Mouse (Mus musculus) mesoderm, embryonic 11.5 days (tissue): ENCODE data around the gene Serpina9.
"Not testable (repeated sequence)": the region's sequence is repeated elsewhere in the genome, so short reads cannot be mapped to it uniquely, and the experiment has no call there.

Experiments
- DNase-seq: peaks from one replicate; pipeline ENCODE4 v3.0.0-alpha.2; 2012; ENCODE audit warnings: low read depth, low spot score

Gene Serpina9

DNA sequence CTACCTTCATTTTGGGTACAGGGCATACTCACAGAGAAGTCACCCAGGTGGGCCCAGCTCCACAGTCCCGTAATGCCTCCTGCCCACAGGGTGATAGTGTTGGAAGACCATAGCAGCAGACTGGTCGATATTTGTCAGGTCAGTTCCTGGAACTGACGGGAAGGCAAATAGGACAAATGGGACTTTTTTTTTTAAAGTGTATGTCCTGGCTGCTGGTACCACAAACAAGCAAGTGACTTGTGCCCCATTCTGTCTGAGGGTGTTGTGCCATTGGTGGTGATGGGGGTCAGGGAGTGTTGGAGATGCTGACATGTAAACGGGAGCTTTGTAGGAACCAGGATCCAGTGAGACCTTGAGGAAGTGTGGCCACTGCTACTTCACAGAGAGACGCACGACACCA lies 23.7 kb downstream of the Serpina9 start, which contains the start of gene Serpina11:
Gene Serpina11 (minus strand): TSS at position 101 of the 400 bp plus-strand sequence.
- no peak for DNase-seq

DNA sequence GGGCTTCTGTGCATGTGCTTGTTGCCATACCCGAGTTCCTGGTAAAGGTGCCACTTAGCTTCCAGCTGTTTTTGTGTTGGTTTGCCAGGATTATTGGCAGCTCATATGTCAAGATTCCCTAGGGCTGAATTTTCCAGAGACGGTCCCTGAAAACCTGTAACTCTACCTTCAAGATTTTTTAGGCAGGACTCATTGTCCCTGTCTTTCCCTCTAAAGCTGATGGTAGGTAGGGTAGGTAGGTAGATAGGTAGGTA lies 24.1 kb downstream of the Serpina9 start:
- no peak for DNase-seq

DNA sequence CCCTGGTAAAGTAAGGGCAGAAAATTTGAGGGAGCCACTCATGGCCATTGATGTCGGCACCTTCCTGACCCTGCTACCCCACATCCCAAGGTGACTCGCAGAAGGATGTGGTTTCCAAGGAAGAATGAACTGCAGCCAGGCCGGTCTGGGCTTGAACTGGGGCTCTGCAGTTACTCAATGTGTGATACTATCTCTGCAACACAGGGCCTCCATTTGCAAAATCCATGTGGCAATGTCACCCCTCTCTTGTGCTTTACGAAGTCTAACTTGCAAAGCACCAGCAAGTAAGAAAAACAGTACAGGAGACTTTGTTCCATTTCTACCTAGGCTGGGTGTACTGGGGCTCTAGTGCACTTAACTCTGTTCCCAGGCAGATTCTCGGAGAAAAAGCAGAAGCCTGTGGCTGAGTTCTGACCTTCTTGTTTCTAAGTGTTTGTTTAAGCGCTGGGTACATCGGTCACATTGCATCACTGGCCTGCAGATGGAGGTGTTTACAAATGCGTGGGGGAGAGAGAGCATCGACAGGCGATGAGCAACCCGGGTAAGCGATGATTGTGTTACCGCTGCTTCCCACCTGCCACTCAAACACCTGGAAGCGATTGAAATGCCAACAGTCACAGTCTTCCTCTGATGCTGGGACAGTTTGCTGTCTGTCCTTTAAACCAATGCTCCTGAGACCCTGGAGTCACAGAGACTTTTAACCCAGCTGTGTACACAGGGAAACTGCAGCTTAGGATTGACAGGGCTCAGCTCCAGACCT lies 24.6 kb downstream of the Serpina9 start:
- DNase-seq, result no peak

DNA sequence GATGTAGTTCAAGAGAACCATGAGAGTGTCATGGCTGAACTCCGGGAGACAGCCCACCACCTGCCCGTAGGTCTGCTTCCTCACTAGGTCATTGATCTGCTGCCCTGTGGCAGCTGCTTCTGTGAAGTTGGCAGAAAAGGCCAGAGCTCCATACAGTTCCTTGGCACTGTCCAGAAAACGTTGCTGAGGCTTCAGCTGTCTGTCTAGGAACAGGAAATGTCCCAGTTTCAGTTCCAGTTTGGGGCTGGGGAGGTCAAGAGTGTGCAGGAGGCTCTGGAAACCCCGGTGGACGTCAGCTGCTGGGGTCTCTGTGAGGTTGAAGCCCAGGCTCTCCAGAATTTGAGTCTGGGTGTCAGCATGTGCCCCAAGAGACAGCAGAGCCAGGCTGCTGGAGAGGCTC lies 27.7 kb downstream of the Serpina9 start:
- DNase-seq, result no peak

DNA sequence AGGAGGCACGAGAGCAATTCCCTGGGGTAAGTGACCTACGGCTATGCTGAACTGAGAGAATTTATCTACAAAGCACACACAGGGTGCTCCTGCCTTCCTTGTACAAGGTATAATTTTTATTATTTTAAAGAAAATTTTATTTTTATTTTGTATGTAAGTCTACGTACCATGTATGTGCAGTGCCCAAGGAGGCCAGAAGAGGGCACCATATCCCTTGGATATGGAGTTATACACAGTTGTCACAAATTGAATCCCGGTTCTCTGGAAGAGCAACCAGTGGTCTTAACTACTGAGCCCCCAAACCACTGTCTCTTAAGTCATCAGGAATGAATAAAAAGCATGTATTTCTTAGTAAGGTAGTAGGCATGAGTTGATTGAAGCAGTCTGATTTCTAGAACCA lies 28.6 kb downstream of the Serpina9 start:
- peak; percentile 45 for DNase-seq

DNA sequence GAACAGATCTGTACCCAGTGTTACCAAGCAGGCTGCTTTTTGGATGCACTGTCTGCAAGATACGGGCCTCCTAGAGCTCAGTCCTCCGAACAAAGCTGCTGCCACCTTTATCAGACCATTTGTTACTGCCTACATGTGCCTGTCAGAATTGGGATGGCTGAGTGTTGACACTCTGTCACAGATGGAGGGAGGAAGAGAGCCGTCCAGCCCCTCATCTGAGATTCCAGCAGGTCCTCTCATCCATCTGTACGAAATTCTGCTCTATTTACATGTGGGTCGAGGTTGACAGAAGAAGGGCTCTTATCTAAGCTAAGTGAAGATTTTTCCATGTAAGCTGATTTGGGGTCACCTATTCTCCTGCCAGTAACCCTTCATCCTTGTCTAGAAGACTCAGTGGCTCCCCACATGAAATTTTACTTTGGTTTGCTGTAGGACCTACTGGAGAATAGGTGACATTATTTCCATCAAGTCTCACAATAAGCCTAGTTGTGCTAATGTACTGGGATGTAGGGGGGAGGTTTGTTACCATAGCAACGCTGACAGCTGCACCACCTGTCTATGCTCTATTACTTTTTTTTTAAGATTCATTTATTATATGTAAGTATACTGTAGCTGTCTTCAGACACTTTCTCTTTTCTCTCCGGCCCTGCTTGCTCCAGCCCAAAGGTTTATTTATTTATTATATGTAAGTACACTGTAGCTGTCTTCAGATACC lies 31.8 kb downstream of the Serpina9 start:
- no peak for DNase-seq

DNA sequence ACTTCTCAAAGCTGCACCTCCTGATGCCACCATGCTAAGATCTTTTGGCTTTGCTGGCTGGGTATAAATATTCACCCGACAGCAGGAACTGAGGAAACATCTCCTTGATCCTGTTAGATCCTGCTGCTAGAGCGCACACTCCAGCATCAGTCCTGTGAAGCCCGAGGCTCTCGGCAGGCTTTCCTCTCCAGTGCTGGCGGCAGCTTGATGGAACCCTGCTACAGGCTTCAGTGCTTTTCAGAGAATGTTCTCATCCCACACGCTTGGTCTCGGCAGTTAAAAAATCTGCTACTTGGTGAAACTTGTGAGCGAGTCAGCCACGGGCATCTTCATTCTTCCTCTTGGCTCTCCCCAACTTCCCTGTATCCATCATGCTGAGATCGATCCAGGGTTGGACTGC lies 35.3 kb downstream of the Serpina9 start:
- DNase-seq, result no peak

DNA sequence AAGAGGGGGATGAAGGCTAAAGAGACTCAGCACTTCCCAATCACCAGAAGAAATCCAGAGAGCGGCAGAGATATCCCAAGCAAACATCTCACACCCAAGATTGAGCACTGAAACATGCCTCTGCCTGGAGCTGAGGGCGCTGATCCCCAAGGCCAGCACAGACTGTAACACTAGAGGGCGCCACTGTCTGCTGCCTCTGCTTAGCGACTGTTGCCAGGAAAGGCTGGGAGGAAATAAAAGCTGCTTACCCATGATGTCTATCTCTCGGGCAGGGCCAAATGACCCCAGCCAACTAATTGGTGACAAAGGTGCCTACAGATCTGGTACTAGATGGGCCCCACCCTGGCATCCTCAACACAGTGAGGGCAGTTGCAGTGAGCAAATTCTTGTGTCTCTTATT lies 35.7 kb downstream of the Serpina9 start:
- peak; percentile 32 for DNase-seq

DNA sequence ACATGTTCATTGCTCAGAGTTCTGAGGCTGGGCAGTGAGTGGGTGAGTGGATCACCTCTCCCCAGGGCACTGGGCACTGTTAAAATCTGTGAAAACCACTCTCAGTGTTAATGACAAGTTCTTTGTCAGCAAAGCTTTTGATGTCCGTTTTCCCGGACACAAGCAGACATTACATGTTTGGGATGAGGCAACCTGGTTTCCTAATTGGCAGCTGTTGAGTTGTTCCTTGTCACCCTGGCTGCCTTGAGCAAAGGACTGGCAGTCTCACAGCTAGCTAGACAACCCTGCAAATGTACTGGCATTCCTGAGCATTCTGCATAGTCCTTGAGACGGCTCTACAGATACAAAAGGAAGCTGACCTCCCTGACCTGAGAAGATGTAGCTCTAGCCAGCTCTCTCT lies 36.5 kb downstream of the Serpina9 start:
- DNase-seq, result no peak

DNA sequence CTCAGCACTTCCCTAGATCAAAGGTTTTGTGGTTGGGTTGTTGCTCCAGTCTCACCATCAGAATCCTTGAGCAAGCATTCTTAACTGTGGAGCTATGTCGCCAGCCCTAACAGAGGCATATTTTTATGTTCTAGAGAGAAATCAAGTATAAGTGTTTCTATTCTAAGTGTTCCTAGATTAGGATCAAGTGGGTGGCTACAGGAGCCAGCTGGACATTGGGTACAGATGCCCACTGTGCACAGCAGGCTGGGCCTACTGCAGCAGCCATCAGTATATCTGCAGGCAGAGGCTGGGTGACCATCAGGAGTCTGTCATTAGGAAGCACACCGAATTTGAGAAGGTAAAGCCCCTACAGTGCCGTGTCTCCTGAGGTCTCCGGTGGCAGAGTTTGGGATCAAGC lies 42.5 kb downstream of the Serpina9 start:
- no peak for DNase-seq

DNA sequence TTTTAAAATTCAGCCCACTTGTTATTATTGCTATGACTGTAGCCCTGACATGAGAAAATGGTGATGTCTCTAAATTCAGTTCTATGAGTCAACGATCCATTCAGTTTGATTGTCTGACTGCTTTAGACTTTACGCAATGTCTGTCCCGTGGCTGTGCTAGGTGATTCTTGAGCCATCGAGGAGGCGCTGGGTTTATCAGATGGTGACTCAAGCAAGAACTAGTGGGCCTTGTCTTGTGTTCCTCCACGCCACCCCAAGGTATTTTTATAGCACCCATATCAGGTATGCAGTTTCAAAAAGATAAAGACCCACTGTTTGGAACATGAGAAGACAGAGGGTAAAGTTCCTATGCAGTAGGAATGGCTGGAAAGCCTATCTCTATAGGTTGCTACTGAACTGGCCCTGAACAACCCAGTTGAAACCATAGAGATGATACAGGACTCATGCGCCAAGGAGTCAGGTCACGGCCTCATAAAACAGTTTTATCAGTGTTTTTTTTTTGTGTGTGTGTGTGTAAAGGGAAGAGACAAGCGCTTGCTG lies 43.9 kb downstream of the Serpina9 start:
- no peak for DNase-seq

DNA sequence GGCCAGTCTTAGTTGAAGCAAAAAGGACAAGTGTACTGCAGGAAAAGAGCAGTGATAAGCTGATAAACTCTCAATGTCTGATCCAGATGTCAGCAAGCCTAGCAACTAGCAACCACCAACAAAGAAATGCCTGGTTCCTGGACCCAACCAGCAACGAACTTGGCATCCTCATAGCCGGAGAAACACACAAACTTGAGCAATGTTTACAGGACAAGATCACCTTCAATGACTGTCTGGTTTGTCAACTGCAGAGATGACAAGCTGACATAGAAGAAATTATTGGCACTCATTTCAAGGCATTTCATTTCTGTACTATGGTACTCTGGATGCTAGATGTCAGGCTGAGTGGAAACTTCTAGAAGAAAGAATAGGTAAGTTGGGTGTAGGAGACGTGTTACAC lies 46.8 kb downstream of the Serpina9 start:
- DNase-seq, result no peak

DNA sequence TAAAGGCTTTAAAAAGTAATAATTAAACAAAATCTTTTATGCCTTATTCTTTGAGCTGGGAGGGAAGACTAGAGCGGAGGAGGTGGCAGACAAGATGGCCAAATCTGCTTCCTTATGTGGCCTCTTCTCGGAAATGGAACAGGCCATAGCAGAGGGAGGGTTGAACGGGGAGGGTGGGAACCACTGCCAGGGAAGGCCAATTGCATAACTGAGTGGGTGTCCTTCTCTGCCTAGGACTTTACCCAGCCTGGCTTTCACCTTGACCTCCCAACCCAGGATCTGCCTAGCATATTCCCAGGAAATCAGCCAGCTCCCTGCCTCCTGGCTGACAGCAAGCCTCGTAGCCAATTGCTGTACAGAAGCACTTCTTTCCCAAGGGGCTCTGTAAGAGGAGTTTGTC lies 50.3 kb downstream of the Serpina9 start:
- DNase-seq, result no peak

DNA sequence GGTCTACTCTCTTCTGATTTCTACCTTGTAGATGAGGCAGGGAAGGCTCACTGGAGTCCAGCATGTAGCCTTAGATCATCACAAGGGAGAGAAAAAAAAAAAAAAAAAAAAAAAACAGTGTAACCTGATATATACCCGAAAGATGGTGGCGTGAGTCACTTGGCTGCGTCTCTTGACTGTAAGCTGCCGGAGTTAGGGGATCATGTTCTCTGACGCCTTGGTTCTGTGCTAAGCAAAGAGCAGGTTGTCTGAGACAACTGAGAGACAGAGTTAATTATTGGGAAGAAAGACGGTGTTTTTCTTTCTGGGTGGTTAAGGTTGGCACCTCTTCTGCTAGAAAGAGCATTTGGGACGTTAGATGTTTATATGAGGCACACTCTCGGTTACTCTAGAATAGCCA lies 50.7 kb downstream of the Serpina9 start:
- no peak for DNase-seq

DNA sequence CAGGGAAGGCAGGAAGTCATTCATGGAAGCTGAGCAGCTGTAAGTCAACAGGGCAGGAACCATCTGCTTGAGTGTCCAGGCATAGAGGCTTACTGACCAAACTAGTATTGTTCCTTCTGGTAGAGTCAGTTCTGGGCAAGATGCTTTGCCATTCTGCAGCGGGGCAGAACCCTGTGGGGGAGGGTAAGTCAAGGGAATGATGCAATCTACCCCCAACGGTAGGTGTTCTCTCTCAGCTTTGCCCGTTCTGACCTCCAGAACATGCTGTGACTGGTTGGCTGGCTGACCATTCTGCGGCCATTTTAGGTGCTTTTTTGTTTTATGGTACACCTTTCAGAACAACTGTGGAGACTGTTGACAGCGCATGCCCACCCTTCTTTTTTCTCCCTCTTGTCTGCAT lies 51.2 kb downstream of the Serpina9 start:
- DNase-seq, result no peak

DNA sequence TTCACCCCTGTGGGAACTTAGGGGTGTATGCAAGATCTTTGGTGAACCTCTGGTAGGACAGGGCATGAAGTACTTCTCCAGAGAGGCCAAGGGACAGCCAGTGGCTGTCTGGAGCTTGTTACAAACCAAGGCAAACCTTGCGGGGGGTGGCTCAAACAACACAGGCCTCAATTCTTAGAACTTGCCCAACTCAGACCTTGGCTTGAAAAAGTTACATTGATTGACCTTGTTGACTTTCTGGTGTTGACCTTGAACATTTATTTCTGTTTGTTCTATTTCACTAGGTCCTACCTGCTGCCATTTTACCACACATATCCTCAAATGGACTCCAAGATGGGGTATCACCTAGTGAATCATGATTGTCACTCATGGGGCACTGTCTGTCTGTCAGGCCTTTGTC lies 51.8 kb downstream of the Serpina9 start:
- DNase-seq, result no peak

DNA sequence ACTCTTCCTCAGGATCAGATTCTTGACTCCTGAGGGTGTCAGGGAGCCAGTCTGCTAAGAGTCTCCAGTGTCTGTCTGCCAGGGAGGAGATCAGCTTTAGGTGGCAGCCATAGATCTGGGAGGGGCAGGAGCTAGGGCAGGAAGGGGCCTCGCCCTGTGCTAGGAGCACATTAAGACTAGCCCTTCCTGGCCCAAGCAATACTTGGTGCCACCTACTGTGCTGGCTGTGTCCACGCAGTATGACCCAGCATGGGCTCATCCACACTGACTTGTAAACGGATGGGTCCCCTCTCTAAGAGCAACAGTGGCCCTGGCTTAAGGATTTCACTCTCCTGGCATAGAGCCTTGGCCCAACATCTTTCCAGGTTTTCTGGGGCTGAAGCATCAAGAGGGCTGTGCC lies 54.8 kb downstream of the Serpina9 start, which contains the start of gene Serpina1e:
Gene Serpina1e (minus strand): TSS at position 178 of the 400 bp plus-strand sequence.
- DNase-seq, result no peak

DNA sequence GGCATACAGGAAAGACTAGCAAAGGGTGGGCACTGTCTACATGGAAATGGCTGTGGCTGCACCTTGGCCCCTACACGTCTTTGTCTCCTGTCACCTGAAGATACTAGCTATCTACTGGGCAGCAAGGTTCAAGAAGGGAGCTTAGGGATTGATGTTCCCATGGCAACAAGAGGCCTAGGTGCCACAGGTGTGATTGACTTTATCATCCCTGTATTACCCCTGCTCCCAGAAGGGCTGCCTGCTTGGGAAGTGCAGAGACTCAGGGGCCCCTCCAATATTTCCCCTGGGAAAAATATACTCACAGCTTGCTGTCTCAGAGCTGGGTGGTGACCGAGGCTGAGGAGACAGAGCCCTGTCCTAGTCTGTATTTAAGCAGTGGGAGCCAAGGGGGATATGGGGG lies 57.0 kb downstream of the Serpina9 start:
- DNase-seq, result not testable (repeated sequence)

DNA sequence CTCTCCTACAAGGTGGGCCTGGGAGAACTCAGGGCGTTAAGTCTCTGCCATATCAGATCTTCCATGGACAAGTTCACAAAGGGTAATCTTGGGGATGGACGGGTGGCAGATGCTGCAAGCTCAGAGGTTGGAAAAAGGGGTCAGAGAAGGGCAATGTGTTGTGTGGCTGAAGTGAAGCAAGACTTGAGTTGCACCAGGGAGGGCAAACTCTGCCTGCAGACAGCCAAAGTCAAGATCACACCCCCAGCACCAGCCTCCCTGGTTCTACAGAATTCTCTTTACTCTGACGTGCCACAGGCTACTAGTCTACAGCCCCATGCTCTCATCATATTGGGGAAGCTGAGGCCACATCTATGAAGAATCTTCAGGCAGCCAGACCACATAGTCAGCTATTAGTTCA lies 60.6 kb downstream of the Serpina9 start:
- DNase-seq, result not testable (repeated sequence)

DNA sequence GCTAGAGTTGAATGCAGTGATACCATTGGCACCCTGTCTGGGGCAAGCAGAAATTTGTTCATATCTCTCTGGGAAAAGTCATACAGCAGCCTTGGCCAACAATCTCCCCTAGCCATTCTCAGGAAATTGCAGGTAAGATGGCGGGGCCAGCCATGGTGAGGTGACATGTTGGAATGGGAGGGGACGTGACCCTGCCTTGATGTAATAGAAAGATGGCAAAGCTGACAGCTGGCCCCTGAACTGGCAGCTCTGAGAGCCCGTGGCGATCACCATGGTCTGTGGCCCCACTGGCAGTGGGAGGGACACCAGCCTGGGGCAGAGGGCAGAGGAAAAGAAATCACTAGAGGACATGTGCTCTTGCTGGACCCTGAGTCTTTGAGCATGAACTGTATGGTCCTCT lies 67.3 kb downstream of the Serpina9 start:
- no peak for DNase-seq
